Mouse (Mus musculus) heart, embryonic 15.5 days (tissue): Measurements from ENCODE around the gene Hist1h2af. TPM values are rescaled to one million over a fixed set of nuclear protein-coding genes. Genes with fewer than 3 reads are reported as not detected.
"Not testable (repeated sequence)": the region's sequence is repeated elsewhere in the genome, so short reads cannot be mapped to it uniquely, and the experiment has no call there.

Source experiments
- ATAC-seq: fragments of 200-750 bp; cut with Nextera tagmentation; replicated peaks from 2 replicates; pipeline ENCODE4 v1.8.0; 2017; ENCODE audit warnings: low read depth, moderate TSS enrichment; ENCODE audit not compliant: insufficient number of reproducible peaks, insufficient read depth, low FRiP score
- H3K27ac ChIP-seq: fragments of 300-500 bp; sonication (generic); 2 replicates; pipeline ENCODE4 v1.5.1; 2015; ENCODE audit warnings: mild to moderate bottlenecking, inconsistent platforms
- H3K27me3 ChIP-seq: fragments of 300-500 bp; sonication (generic); 2 replicates; pipeline ENCODE4 v1.6.1; 2015; ENCODE audit warnings: inconsistent platforms
- H3K36me3 ChIP-seq: fragments of 300-500 bp; sonication (generic); 2 replicates; pipeline ENCODE4 v1.6.1; 2015; ENCODE audit warnings: mild to moderate bottlenecking, inconsistent platforms
- H3K4me1 ChIP-seq: fragments of 300-500 bp; sonication (generic); replicated peaks from 2 replicates; pipeline ENCODE4 v1.6.1; 2015; ENCODE audit warnings: inconsistent platforms
- H3K4me2 ChIP-seq: fragments of 300-500 bp; sonication (generic); 2 replicates; pipeline ENCODE4 v1.6.1; 2015; ENCODE audit warnings: inconsistent platforms, mild to moderate bottlenecking, moderate library complexity
- H3K4me3 ChIP-seq: fragments of 300-500 bp; sonication (generic); 2 replicates; pipeline ENCODE4 v1.5.1; 2015; ENCODE audit warnings: mild to moderate bottlenecking, inconsistent platforms
- H3K9ac ChIP-seq: fragments of 300-500 bp; sonication (generic); 2 replicates; pipeline ENCODE4 v1.6.1; 2015; ENCODE audit warnings: mild to moderate bottlenecking, inconsistent platforms
- H3K9me3 ChIP-seq: fragments of 300-500 bp; sonication (generic); replicated peaks from 2 replicates; pipeline ENCODE4 v1.6.1; 2016; ENCODE audit warnings: inconsistent platforms
- WGBS: fragments of 180-500 bp; shearing (Covaris S2); methylation state at CpG from one replicate; pipeline ENCODE4 v1.1.7; 2015; ENCODE audit warnings: mixed read lengths; 5-methylcytosine and 5-hydroxymethylcytosine counted together
- polyA plus RNA-seq: library from polyadenylated mRNA; unstranded; fragments of >200 nt; fragmentation: Nextera tagmentation; extraction: Ambion mirVana; gene quantifications from 2 replicates; pipeline ENCODE4 v1.2.1, GENCODE M21; 2015

The Hist1h2af gene
- polyA plus RNA-seq, 1 experiment from 2014 or later: 2.6 TPM

GRCm38 (mm10) chr13:23529005-23529404 lies 4.7 kb upstream of the Hist1h2af start:
- Histone ChIP-seq H3K4me3 (no peak overlapping the region), H3K27ac (peak overlapping the region; percentile 92), H3K4me1 (peaks cover 39% of the 10 kb centered on the region), H3K9ac (no peak overlapping the region), H3K27me3 (no peaks in the 10 kb centered on the region), H3K9me3 (no peaks in the 10 kb centered on the region), H3K36me3 (no peaks in the 10 kb centered on the region), H3K4me2 (peak overlapping the region; percentile 79)
- no peak for ATAC-seq
- 80% methylated on average over 5 of the region's 5 CpGs for WGBS

- peak overlapping the region; percentile 92 for H3K27ac ChIP-seq
- peak overlapping the region; percentile 56 for H3K4me3 ChIP-seq
- no peak for ATAC-seq
- H3K27me3 ChIP-seq: no peaks in the 10 kb centered on the region
- H3K4me2 ChIP-seq: peak overlapping the region; percentile 79
- H3K4me1 ChIP-seq: peaks cover 45% of the 10 kb centered on the region
- WGBS: 18% methylated on average over 2 of the region's 2 CpGs
- peak overlapping the region; percentile 59 for H3K9ac ChIP-seq
- H3K36me3 ChIP-seq: no peaks in the 10 kb centered on the region
- no peaks in the 10 kb centered on the region for H3K9me3 ChIP-seq
Observed at GRCm38 (mm10) chr13:23529480-23530165, 4.1 kb upstream of the Hist1h2af start.

GRCm38 (mm10) chr13:23530181-23530900 lies 3.4 kb upstream of the Hist1h2af start:
- H3K9me3 ChIP-seq: no peaks in the 10 kb centered on the region
- H3K27me3 ChIP-seq: no peaks in the 10 kb centered on the region
- ATAC-seq: no peak
- H3K4me2 ChIP-seq: peak overlapping the region; percentile 79
- H3K36me3 ChIP-seq: no peaks in the 10 kb centered on the region
- peaks cover 44% of the 10 kb centered on the region for H3K4me1 ChIP-seq
- under 1% methylated on average over 20 of the region's 20 CpGs for WGBS
- H3K4me3 ChIP-seq: peak overlapping the region; percentile 56
- peak overlapping the region; percentile 92 for H3K27ac ChIP-seq
- H3K9ac ChIP-seq: peak overlapping the region; percentile 59

GRCm38 (mm10) chr13:23530901-23531875 lies 2.5 kb upstream of the Hist1h2af start, which contains the start of gene Hist1h4h:
Gene Hist1h4h (plus strand): TSS chr13:23531050.
- Histone ChIP-seq H3K9ac (peak within 1 kb of the TSS; percentile 59), H3K4me2 (peak within 1 kb of the TSS; percentile 79), H3K36me3 (no peaks in the 10 kb centered on the region), H3K27ac (peak within 1 kb of the TSS; percentile 92), H3K4me1 (peaks cover 42% of the 10 kb centered on the region), H3K4me3 (peak within 1 kb of the TSS; percentile 56), H3K27me3 (no peaks in the 10 kb centered on the region), H3K9me3 (no peaks in the 10 kb centered on the region)
- ATAC-seq: peak; percentile 84
- under 1% methylated on average over 60 of the region's 70 CpGs for WGBS

- Histone ChIP-seq H3K9ac (peak overlapping the region; percentile 59; the same call in 1 of the 2 replicates), H3K27me3 (no peaks in the 10 kb centered on the region), H3K4me3 (peak overlapping the region; percentile 56), H3K36me3 (no peaks in the 10 kb centered on the region), H3K4me1 (peaks cover 44% of the 10 kb centered on the region), H3K4me2 (peak overlapping the region; percentile 79), H3K27ac (peak overlapping the region; percentile 92), H3K9me3 (no peaks in the 10 kb centered on the region)
- 23% methylated on average over 9 of the region's 9 CpGs for WGBS
- ATAC-seq: no peak
Observed at GRCm38 (mm10) chr13:23532262-23533075, 1.2 kb upstream of the Hist1h2af start.

- Histone ChIP-seq H3K27ac (peak overlapping the region; percentile 92), H3K9me3 (no peaks in the 10 kb centered on the region), H3K4me3 (peak overlapping the region; percentile 56), H3K9ac (peak overlapping the region; percentile 53), H3K27me3 (no peaks in the 10 kb centered on the region), H3K36me3 (no peaks in the 10 kb centered on the region), H3K4me2 (peak overlapping the region; percentile 79), H3K4me1 (peaks cover 35% of the 10 kb centered on the region)
- 2% methylated on average over 15 of the region's 15 CpGs for WGBS
- ATAC-seq: no peak
Observed at GRCm38 (mm10) chr13:23534368-23535131, 844 bp downstream of the Hist1h2af start.

GRCm38 (mm10) chr13:23535137-23536075 lies 1.7 kb downstream of the Hist1h2af start, which contains the start of gene Hist1h3g:
Gene Hist1h3g (plus strand): TSS chr13:23535422.
- not testable (repeated sequence) for H3K36me3 ChIP-seq, H3K9me3 ChIP-seq, H3K27me3 ChIP-seq
- H3K4me3 ChIP-seq: peak within 1 kb of the TSS; percentile 56
- peak within 1 kb of the TSS; percentile 56 for H3K9ac ChIP-seq
- peak within 1 kb of the TSS; percentile 79 for H3K4me2 ChIP-seq
- peaks cover 35% of the 10 kb centered on the region for H3K4me1 ChIP-seq
- H3K27ac ChIP-seq: peak within 1 kb of the TSS; percentile 92
- WGBS: under 1% methylated on average over 54 of the region's 62 CpGs
- peak; percentile 86 for ATAC-seq

- Histone ChIP-seq H3K9ac (peak overlapping the region; percentile 56), H3K9me3 (no peaks in the 10 kb centered on the region), H3K4me2 (peak overlapping the region; percentile 79), H3K4me3 (peak overlapping the region; percentile 56), H3K27ac (peak overlapping the region; percentile 42; the same call in 1 of the 2 replicates), H3K27me3 (no peaks in the 10 kb centered on the region), H3K36me3 (no peaks in the 10 kb centered on the region), H3K4me1 (peaks cover 35% of the 10 kb centered on the region)
- WGBS: 21% methylated on average over 7 of the region's 7 CpGs
- ATAC-seq: no peak
Observed at GRCm38 (mm10) chr13:23536076-23536822, 2.5 kb downstream of the Hist1h2af start.
